Comparison of ENCODE assay signal across 21 mouse cellular contexts in genomic region chr1:155825940-155826716, GRCm38 (mm10).
"Had no signal": no experiment of that assay in that cellular context is flagged by ENCODE, and none has a peak within 500 bp of the region (broad histone marks: within the 10 kb centered on the region; RNA-seq: fewer than 3 reads in every experiment).

No protein-coding gene starts in this region.

- DNase-seq: lung, adult 2 months; lung, postnatal 14 days; lung, postnatal 36 days; midbrain, embryonic 14.5 days; retina, postnatal 1 day; right cerebral cortex, adult 18-20 months; right cerebral cortex, postnatal 25 days; right cerebral cortex, postnatal 4 days; spleen, adult 18-20 months; thymus, adult 18-20 months; thymus, postnatal 14 days; thymus, postnatal 36 days had no signal

- H3K27me3 ChIP-seq: lung, embryonic 15.5 days; midbrain, embryonic 12.5 days; neural tube, embryonic 13.5 days; neural tube, embryonic 15.5 days had no signal

- H3K9me3 ChIP-seq: lung, embryonic 15.5 days; midbrain, embryonic 10.5 days; midbrain, embryonic 12.5 days; neural tube, embryonic 13.5 days; neural tube, embryonic 15.5 days had no signal

- H3K9ac ChIP-seq: lung, embryonic 15.5 days; midbrain, embryonic 12.5 days; neural tube, embryonic 13.5 days; neural tube, embryonic 15.5 days had no signal

- H3K4me2 ChIP-seq: lung, embryonic 15.5 days; midbrain, embryonic 12.5 days; neural tube, embryonic 13.5 days; neural tube, embryonic 15.5 days had no signal

- ATAC-seq: lung, postnatal 0 days; midbrain, embryonic 16.5 days had no signal

- H3K27ac ChIP-seq: lung, embryonic 15.5 days; macrophage; midbrain, embryonic 10.5 days; midbrain, embryonic 12.5 days; neural tube, embryonic 13.5 days; neural tube, embryonic 15.5 days had no signal

- H3K4me1 ChIP-seq: lung, embryonic 15.5 days; midbrain, embryonic 10.5 days; midbrain, embryonic 12.5 days; neural tube, embryonic 13.5 days; neural tube, embryonic 15.5 days had no signal

- H3K4me3 ChIP-seq: lung, embryonic 15.5 days; midbrain, embryonic 10.5 days; midbrain, embryonic 12.5 days; myocyte; neural tube, embryonic 13.5 days; neural tube, embryonic 15.5 days had no signal

- H3K36me3 ChIP-seq: lung, embryonic 15.5 days; midbrain, embryonic 10.5 days; midbrain, embryonic 12.5 days; neural tube, embryonic 13.5 days; neural tube, embryonic 15.5 days had no signal
